Mouse (Mus musculus) kidney, postnatal 4 days (tissue): ENCODE results near the gene Hal.
"Not testable (repeated sequence)": the region's sequence is repeated elsewhere in the genome, so short reads cannot be mapped to it uniquely, and the experiment has no call there.

Source experiments
- DNase-seq, 2 experiments: peaks; one replicate each; pipeline ENCODE4 v3.0.0; 2021; ENCODE audit warnings: mixed read lengths in 2 of 2

Gene Hal

GRCm38 (mm10) chr10:93517754-93518153 lies 29.2 kb downstream of the Hal start:
- no peak for DNase-seq

DNA sequence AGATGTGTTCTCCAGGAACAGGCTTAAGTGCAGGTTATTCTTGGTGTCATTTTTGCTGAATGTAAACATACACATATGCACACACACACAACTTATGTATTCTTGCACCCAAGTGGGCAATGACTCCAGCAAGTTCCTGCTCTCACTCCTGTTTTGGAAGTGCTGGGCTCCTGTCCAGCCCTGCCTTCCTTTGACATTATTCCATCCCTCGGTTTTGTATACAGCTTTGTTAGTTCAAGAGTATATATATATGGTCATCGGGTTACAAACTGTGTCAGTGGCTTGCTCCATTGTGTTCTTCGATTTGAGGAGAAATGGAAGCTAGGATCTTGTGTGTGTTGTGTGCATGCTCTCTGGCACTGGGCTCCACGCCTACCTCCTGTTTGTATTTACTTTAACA lies 29.6 kb downstream of the Hal start:
- no peak for DNase-seq

GRCm38 (mm10) chr10:93518620-93519019 lies 30.1 kb downstream of the Hal start:
- no peak for DNase-seq

DNA sequence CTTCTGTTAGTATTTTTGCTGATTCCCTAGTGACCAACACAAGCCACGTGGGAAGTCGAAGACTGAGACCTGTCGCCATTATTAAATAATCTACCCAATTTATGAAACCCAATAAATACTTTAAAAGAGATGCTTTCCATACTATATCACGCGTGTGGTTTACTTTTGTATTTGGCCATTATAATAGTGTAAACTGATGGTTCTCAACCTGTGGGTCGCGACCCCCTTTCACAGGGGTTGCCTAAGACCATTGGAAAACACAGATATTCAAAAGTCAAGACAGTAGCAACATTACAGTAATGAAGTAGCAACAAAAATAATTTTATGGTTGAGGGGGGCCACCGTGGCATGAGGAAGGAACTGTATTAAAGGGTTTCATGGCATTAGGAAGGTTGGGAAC lies 30.6 kb downstream of the Hal start:
- no peak for DNase-seq

- DNase-seq = no peak
These were observed 31.2 kb downstream of the Hal start for GRCm38 (mm10) chr10:93519756-93520155.

DNA sequence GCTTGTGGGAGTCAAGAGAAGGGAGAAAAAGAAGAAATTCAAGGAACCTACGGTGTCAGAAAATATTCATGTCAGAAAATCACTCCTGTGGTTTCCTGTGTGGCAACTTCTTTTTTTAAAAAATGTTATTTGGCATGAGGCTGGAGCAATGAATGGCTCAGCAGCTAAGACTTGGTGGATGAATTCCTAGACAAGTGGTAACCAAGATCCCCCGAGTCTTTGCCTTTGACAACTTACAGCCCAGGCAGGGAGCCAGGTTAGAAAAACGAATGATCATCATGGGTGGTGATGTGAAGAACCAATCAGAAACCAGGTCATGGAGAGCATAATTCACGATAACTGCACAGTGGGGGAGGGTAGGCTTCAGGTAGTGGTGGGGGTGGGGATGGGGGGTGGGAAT lies 32.4 kb downstream of the Hal start:
- no peak for DNase-seq

GRCm38 (mm10) chr10:93525329-93525728 lies 36.8 kb downstream of the Hal start:
- no peak for DNase-seq

DNA sequence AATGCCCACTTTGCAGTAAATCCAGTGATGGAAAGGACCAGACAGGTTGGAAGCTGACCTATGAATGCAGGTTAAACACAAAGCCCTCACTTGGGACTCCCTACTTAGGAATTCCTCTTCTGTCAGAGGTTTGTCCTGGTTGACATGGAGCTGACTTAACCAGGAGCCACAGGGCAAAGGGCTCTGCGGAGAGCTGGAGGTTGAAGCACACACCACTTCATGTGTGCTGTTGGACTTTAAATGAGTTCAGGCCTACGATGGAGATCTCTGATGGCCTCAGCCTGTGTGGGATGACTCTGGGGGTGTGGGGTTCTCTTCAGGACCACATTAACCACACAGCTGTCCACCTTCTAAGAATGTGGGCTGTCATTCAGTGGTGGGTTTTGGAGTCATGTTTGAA lies 49.7 kb downstream of the Hal start:
- no peak for DNase-seq

- peak in 1 of 2 experiments; percentile 14 for DNase-seq
These were observed 50.2 kb downstream of the Hal start for GRCm38 (mm10) chr10:93538818-93539217.

GRCm38 (mm10) chr10:93539775-93540430 lies 51.3 kb downstream of the Hal start, which contains the start of gene Amdhd1:
Gene Amdhd1 (minus strand): TSS chr10:93540033.
- DNase-seq = peak; percentile 87 to 93

DNA sequence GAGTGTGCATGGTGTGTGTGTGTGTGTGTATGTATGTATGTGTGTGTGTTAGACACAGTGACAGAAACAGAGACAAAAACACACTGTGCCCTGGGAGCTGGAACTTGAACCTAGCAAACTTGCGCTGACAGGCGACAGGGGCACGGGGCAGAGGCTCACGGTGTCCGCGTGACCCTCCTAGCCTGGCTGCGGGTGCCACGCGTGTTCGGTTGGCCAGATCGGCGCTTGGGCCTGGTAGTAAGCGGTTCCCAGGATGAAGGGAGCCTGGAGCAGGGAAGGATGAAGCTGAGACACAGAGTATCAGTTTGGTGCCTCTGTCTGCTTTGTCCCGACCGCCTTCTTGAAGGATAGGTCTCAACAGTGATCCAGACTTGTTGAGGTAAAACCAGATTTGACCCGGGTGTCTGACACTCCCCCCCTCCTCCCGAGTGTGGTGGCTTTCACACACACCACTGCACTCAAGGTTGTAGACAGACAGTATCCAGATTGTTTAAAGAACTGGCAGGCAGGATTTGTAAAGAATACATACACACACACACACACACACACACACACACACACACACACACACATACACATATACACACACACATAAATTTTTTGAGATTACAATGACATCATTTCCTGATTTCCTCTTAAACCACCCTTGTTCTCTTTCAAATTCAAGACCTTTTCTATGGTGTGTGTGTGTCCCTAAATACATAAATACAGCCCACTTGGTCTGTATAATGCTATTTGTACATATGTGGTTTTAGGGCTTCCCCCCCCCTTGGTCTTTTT lies 52.1 kb downstream of the Hal start, which contains the start of gene Ccdc38:
Gene Ccdc38 (plus strand): TSS at position 202 of the 780 bp plus-strand sequence.
- peak; percentile 6 to 31 for DNase-seq

DNA sequence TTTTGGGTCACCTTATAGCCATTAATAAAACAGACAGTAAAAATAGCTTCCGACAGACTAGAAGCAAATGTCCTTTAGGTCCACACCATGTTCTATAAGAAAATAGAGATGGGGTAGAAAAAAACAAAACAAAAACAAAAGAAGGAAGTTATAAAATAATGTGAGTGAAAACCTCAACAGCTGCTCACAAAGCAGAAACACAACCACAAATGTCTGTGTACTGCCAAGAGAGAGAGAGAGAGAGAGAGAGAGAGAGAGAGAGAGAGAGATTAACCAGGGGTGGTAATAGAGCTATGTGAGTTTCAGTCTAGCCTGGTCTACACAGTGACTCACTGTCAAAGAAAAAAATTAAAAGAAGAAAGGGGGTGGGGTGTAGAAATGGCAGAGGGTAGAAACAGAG lies 53.0 kb downstream of the Hal start:
- no peak for DNase-seq

DNA sequence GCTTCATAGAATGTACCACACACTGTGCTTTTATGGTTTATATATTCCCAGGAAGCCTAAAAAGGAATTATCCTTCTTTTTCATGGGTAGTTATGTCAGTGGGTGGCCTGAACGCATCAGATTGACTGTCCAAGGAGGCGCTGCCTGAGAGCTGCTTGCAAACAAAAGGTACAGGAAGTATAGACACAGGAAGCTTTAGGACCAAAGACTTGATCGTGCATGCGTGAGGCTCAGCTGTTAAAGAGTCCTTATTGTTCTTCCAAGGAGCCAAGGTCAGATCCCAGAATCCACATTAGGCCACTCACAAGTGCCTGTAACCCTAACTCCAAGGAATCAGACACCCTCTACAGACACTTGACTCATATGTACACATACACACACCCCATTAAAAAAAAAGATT lies 53.8 kb downstream of the Hal start:
- DNase-seq = no peak

- no peak for DNase-seq
These were observed 54.6 kb downstream of the Hal start for GRCm38 (mm10) chr10:93543176-93543575.

DNA sequence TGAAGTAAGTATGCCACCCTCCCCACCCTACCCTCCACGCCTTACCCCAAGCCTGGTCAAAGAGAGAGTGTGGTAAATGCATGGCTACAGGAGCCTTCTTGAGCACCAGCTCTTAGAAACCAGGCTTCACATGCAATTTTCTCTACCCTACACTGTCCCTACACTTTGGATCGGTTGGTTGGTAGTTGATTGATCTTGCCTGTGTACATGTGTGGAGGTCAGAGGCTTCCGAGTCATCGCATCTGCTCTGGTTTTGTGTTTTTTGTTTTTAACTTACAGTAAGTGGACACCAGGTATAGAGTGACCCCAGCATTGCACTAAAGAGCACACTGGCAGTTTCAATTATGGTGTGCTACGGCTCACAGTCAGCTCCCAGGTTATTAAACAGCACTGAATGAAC lies 55.6 kb downstream of the Hal start:
- no peak for DNase-seq

DNA sequence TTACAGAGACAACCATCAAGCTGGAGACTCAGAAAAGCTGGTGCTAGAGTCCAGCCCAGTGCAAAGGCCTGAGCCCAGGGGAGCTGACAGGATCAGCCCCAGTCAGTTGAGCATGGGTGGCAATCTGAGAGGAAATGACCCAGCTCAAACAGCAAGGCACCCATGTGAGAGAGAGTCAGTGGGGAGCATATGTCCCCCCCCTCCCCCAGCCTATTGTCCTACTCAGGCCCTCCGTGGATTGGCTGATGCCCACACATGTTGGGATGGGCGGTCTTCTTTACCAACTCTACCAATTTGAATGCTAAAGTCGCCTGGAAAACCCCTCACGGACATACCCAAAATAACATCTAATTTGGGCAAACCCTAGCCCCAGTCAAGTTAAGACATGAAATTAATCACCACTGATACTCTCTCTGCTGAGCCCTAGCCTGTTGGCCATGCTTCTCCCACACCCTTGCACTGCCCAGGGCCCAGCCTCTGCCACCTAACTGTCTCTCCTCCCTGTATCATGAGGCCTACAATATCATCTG lies 59.2 kb downstream of the Hal start:
- no peak for DNase-seq

DNA sequence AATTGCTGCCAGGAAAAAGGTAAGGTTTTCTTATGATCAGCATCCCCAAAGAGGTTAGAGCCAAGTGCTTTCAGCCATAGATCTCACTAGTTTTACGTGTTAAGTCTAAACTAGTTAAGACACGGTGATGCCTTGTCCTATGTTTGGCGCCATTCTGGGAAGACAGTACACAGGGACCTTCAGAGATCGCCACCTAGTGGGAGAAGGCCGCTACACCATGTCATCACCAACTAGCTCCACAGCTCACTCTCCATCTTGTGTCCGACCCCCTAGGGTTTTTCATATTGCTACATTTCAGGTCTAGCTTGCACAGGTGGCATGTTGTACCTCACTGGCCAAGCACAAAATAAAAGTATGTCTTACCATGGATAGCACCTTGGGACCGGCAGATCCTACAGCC lies 60.4 kb downstream of the Hal start:
- peak; percentile 87 to 88 for DNase-seq

DNA sequence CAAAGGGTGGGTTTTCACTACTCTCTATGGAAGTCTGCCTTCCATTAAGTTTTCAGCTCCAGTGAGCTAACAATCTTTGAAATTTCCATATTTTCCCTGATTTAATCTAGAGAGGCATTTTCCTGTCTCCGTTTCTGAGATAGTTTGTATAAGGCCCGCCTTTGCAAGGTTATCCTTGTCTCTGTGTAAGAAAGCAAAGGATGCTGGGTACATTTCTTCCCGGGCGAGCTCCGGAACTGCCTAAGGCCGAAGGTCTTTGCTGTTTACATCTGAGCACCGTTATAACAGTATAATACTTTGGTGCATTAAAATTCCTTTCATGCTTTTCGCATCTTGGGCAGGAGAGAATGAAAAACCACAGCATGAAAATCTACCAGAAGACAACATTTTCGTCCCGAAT lies 61.3 kb downstream of the Hal start:
- DNase-seq = no peak

GRCm38 (mm10) chr10:93552596-93552995 lies 64.0 kb downstream of the Hal start:
- DNase-seq = no peak

DNA sequence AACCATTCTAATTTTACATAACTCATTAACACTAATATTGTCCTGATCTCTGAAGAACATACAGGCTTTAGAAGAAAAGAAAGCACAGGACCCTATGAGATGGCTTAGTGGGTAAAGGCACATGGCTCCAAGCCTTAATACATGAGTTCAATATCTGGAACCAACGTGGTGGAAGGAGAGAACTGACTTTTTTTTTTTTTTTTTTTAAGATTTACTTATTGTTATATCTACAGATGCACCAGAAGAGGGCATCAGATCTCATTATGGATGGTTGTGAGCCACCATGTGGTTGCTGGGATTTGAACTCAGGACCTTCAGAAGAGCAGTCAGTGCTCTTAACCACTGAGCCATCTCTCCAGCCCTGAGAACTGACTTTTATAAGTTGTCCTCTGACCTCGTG lies 69.4 kb downstream of the Hal start:
- DNase-seq = not testable (repeated sequence)

GRCm38 (mm10) chr10:93559786-93560185 lies 71.2 kb downstream of the Hal start:
- DNase-seq = no peak

DNA sequence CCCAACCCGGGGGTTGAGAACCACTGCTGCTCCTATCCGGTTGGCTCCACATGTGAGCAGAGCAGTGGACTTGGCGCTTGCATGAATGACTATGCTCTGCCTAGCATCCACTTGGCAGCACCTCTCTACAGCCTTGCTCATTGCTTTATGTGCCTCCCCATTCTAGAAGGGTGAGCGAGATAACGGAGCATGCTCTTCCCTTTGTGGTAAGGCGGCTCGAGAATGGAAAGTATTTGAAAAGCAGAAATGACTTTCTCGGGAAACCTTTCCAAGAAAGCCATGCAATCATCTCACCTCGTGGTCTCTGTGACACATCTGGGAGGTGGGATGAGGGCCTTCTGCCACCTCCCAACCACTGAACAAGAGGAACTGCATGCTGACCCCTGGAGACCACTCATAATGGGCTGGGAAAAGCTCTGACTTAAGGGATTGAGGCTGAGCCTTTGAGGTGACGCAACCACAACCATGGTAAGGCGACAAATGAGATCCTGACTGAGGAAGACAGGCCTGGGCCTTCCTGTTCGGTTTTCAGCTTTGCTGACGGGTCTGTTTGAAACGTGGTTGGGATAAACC lies 76.0 kb downstream of the Hal start:
- DNase-seq = no peak

DNA sequence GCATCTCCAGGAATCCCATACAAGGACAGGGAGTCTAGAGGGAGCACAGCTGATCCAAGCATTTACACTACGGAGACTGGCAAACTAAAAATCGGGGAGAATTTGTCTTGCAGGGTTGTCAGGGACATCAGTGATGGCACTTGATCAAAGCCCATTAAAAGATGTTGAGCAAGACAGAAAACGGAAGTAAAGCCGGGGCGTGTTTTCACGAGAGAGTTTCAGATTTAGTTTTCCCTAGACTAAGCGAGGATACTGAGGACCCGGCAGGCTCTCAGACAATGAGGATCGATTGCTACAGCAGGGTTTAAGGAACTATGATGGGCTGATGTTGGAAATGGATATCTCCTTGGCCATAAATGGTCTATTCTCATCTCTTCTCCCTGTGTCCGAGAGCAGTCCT lies 78.5 kb downstream of the Hal start:
- DNase-seq = no peak
